In genomic region chr1:187896910-187897309, GRCm38 (mm10) we compare ENCODE assay signal across 16 mouse cellular contexts.
"Had no signal": no experiment of that assay in that cellular context is flagged by ENCODE, and none has a peak within 500 bp of the region (broad histone marks: within the 10 kb centered on the region; RNA-seq: fewer than 3 reads in every experiment).

No protein-coding gene starts in this region.

- H3K27me3 ChIP-seq: kidney, embryonic 15.5 days; limb, embryonic 13.5 days; liver, embryonic 13.5 days; midbrain, embryonic 12.5 days had no signal

- H3K4me2 ChIP-seq: kidney, embryonic 15.5 days; limb, embryonic 13.5 days; liver, embryonic 13.5 days; lung, embryonic 14.5 days; midbrain, embryonic 12.5 days had no signal

- H3K36me3 ChIP-seq: kidney, embryonic 15.5 days; limb, embryonic 10.5 days; limb, embryonic 13.5 days; liver, embryonic 13.5 days; midbrain, embryonic 12.5 days had no signal

- H3K4me3 ChIP-seq: kidney, embryonic 15.5 days; limb, embryonic 10.5 days; limb, embryonic 13.5 days; liver, embryonic 13.5 days; midbrain, embryonic 12.5 days had no signal

- H3K4me1 ChIP-seq: limb, embryonic 13.5 days; liver, embryonic 13.5 days; midbrain, embryonic 12.5 days had no signal

- H3K9ac ChIP-seq: kidney, embryonic 15.5 days; limb, embryonic 13.5 days; liver, embryonic 13.5 days; lung, embryonic 14.5 days; midbrain, embryonic 12.5 days had no signal

- DNase-seq: kidney, adult 11 months; kidney, adult 8-10 months; kidney, postnatal 14 days; kidney, postnatal 4 days; liver; liver, embryonic 13.5 days; lung, embryonic 14.5 days; thymus, adult 2 months; thymus, postnatal 14 days; thymus, postnatal 4 days had no signal

- H3K9me3 ChIP-seq: kidney, embryonic 15.5 days; limb, embryonic 10.5 days; limb, embryonic 13.5 days; liver, embryonic 13.5 days; midbrain, embryonic 12.5 days had no signal

- H3K27ac ChIP-seq: kidney, embryonic 15.5 days; limb, embryonic 10.5 days; limb, embryonic 13.5 days; liver, embryonic 13.5 days; macrophage; midbrain, embryonic 12.5 days had no signal

- ATAC-seq: lung, postnatal 0 days had no signal
